Mouse (Mus musculus) embryonic facial prominence, embryonic 15.5 days (tissue): ENCODE results near the gene Dbi. TPM values are rescaled to one million over a fixed set of nuclear protein-coding genes. Genes with fewer than 3 reads are reported as not detected.
A peak's percentile ranks its signal among the peaks of the same experiment; 100 is the strongest.

Experiments used
- ATAC-seq: fragments of 200-750 bp; cut with Nextera tagmentation; 2 replicates; pipeline ENCODE4 v1.8.0; 2017; ENCODE audit warnings: low read depth, moderate TSS enrichment; ENCODE audit not compliant: insufficient number of reproducible peaks, low FRiP score, low TSS enrichment
- H3K27ac ChIP-seq: fragments of 300-500 bp; sonication (generic); replicated peaks from 2 replicates; pipeline ENCODE4 v1.5.1; 2015; ENCODE audit warnings: mild to moderate bottlenecking, inconsistent platforms
- H3K27me3 ChIP-seq: fragments of 300-500 bp; sonication (generic); 2 replicates; pipeline ENCODE4 v1.6.1; 2015; ENCODE audit warnings: inconsistent platforms
- H3K36me3 ChIP-seq: fragments of 300-500 bp; sonication (generic); 2 replicates; pipeline ENCODE4 v1.6.1; 2015; ENCODE audit warnings: mild to moderate bottlenecking, inconsistent platforms
- H3K4me1 ChIP-seq: fragments of 300-500 bp; sonication (generic); 2 replicates; pipeline ENCODE4 v1.6.1; 2015; ENCODE audit warnings: inconsistent platforms
- H3K4me2 ChIP-seq: fragments of 300-500 bp; sonication (generic); replicated peaks from 2 replicates; pipeline ENCODE4 v1.6.1; 2015; ENCODE audit warnings: mild to moderate bottlenecking, inconsistent platforms
- H3K4me3 ChIP-seq: fragments of 300-500 bp; sonication (generic); replicated peaks from 2 replicates; pipeline ENCODE4 v1.5.1; 2015; ENCODE audit warnings: mild to moderate bottlenecking, inconsistent platforms
- H3K9ac ChIP-seq: fragments of 300-500 bp; sonication (generic); 2 replicates; pipeline ENCODE4 v1.6.1; 2015; ENCODE audit warnings: inconsistent platforms
- H3K9me3 ChIP-seq: fragments of 300-500 bp; sonication (generic); replicated peaks from 2 replicates; pipeline ENCODE4 v1.6.1; 2016; ENCODE audit warnings: inconsistent platforms
- WGBS: fragments of 180-500 bp; shearing (Covaris S2); methylation state at CpG from one replicate; pipeline ENCODE4 v1.1.7; 2015; 5-methylcytosine and 5-hydroxymethylcytosine counted together
- polyA plus RNA-seq: library from polyadenylated mRNA; unstranded; fragments of >200 nt; fragmentation: Nextera tagmentation; extraction: Ambion mirVana; gene quantifications from 2 replicates; pipeline ENCODE4 v1.2.1, GENCODE M21; 2015

The Dbi gene
- polyA plus RNA-seq, 1 experiment from 2014 or later: 797 TPM

- Histone ChIP-seq H3K36me3 (no peaks in the 10 kb centered on the region), H3K9me3 (no peaks in the 10 kb centered on the region), H3K4me2 (no peak overlapping the region), H3K27ac (no peak overlapping the region), H3K4me1 (peaks cover 15% of the 10 kb centered on the region), H3K4me3 (no peak overlapping the region), H3K9ac (no peak overlapping the region), H3K27me3 (no peaks in the 10 kb centered on the region; the same call in 1 of the 2 replicates)
- WGBS: 93% methylated on average over 1 of the region's 1 CpGs
- no peak for ATAC-seq
Measured at GRCm38 (mm10) chr1:120080632-120081031, 40.2 kb downstream of the Dbi start.

GRCm38 (mm10) chr1:120077746-120078410, 43.0 kb downstream of the Dbi start:
- ATAC-seq: no peak
- H3K27ac ChIP-seq: no peak overlapping the region
- no peak overlapping the region for H3K4me3 ChIP-seq
- H3K4me1 ChIP-seq: peaks cover 16% of the 10 kb centered on the region
- peaks cover 22% of the 10 kb centered on the region for H3K27me3 ChIP-seq
- H3K4me2 ChIP-seq: no peak overlapping the region
- H3K9me3 ChIP-seq: no peaks in the 10 kb centered on the region
- H3K9ac ChIP-seq: no peak overlapping the region
- 11% methylated on average over 9 of the region's 9 CpGs for WGBS
- no peaks in the 10 kb centered on the region for H3K36me3 ChIP-seq

GRCm38 (mm10) chr1:120075507-120075906, 45.4 kb downstream of the Dbi start:
- no peak overlapping the region for H3K9ac ChIP-seq
- no peak overlapping the region for H3K4me3 ChIP-seq
- H3K27me3 ChIP-seq: peaks cover 35% of the 10 kb centered on the region
- no peak overlapping the region for H3K4me2 ChIP-seq
- 74% methylated on average over 5 of the region's 5 CpGs for WGBS
- H3K9me3 ChIP-seq: no peaks in the 10 kb centered on the region
- peaks cover 18% of the 10 kb centered on the region for H3K4me1 ChIP-seq
- ATAC-seq: no peak
- H3K36me3 ChIP-seq: no peaks in the 10 kb centered on the region
- no peak overlapping the region for H3K27ac ChIP-seq

- Histone ChIP-seq H3K27ac (no peak overlapping the region), H3K36me3 (no peaks in the 10 kb centered on the region), H3K9me3 (no peaks in the 10 kb centered on the region), H3K4me1 (peaks cover 18% of the 10 kb centered on the region), H3K4me2 (no peak overlapping the region), H3K27me3 (peaks cover 35% of the 10 kb centered on the region), H3K4me3 (no peak overlapping the region), H3K9ac (no peak overlapping the region)
- 80% methylated on average over 4 of the region's 4 CpGs for WGBS
- no peak for ATAC-seq
Measured at GRCm38 (mm10) chr1:120074931-120075330, 45.9 kb downstream of the Dbi start.

- WGBS: 27% methylated on average over 4 of the region's 4 CpGs
- Histone ChIP-seq H3K9me3 (no peaks in the 10 kb centered on the region), H3K27ac (no peak overlapping the region), H3K36me3 (no peaks in the 10 kb centered on the region), H3K4me1 (peaks cover 18% of the 10 kb centered on the region), H3K27me3 (peaks cover 35% of the 10 kb centered on the region), H3K4me3 (no peak overlapping the region; the same call in 1 of the 2 replicates), H3K4me2 (peak overlapping the region; percentile 75), H3K9ac (no peak overlapping the region)
- ATAC-seq: no peak
Measured at GRCm38 (mm10) chr1:120074307-120074702, 46.6 kb downstream of the Dbi start.

GRCm38 (mm10) chr1:120073519-120074306, 47.2 kb downstream of the Dbi start, which contains the start of gene Tmem37:
TSS of gene Tmem37 (minus strand) at chr1:120074074.
- H3K9ac ChIP-seq: no peak within 1 kb of the TSS
- no peaks in the 10 kb centered on the region for H3K36me3 ChIP-seq
- H3K27ac ChIP-seq: no peak within 1 kb of the TSS
- peaks cover 35% of the 10 kb centered on the region for H3K27me3 ChIP-seq
- peaks cover 18% of the 10 kb centered on the region for H3K4me1 ChIP-seq
- H3K4me2 ChIP-seq: peak within 1 kb of the TSS; percentile 75
- peak within 1 kb of the TSS; percentile 41 for H3K4me3 ChIP-seq
- 3% methylated on average over 40 of the region's 40 CpGs for WGBS
- no peaks in the 10 kb centered on the region for H3K9me3 ChIP-seq
- peak; percentile 45; the same call in 1 of the 2 replicates for ATAC-seq

DNA sequence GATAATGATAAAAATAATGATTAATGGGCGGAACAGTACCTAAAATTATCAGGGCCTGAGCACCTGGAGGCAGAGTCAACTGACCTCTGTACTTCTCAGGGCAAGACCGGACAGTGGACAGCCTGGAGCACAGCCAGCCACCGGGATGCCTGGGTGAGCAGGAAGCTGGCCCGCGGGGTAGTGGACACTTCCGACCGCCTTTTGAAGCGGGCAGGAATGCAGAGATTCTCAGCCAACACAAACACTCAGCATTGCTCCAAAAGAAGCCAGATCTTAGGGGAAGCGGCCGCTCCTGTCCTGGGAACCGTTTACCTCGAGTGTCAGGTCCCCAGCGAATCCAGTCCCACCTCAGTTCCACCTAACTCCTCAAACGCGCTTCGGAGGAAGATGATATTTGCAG, 48.0 kb downstream of the Dbi start:
- Histone ChIP-seq H3K9ac (no peak overlapping the region), H3K27ac (no peak overlapping the region), H3K9me3 (no peaks in the 10 kb centered on the region), H3K36me3 (no peaks in the 10 kb centered on the region), H3K4me2 (peak overlapping the region; percentile 75), H3K4me3 (peak overlapping the region; percentile 41), H3K27me3 (peaks cover 35% of the 10 kb centered on the region), H3K4me1 (peaks cover 18% of the 10 kb centered on the region)
- ATAC-seq: no peak
- 10% methylated on average over 16 of the region's 16 CpGs for WGBS

DNA sequence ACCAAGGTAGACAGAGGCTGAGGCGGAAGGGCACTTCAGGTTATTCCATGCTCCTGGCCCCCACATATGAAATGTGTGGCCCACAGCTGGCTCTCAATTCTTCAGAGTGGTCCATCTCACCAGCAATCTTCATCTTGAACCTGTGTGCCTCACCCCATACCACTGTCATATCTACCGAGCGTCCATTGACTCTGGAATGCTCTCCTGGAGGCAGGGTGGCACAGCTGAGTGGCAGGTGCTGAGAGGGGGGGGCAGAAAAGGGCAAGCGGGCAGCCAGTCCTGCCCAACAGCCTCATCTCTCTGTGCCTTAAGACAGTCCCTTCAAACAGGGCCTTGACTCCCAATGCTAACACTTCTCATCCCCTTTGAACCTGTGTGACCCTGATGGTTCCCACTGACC, 49.7 kb downstream of the Dbi start:
- H3K9me3 ChIP-seq: no peaks in the 10 kb centered on the region
- 77% methylated on average over 4 of the region's 4 CpGs for WGBS
- H3K36me3 ChIP-seq: no peaks in the 10 kb centered on the region
- H3K4me1 ChIP-seq: peaks cover 18% of the 10 kb centered on the region
- ATAC-seq: no peak
- peaks cover 35% of the 10 kb centered on the region for H3K27me3 ChIP-seq
- no peak overlapping the region for H3K4me2 ChIP-seq
- no peak overlapping the region for H3K4me3 ChIP-seq
- H3K9ac ChIP-seq: no peak overlapping the region
- H3K27ac ChIP-seq: no peak overlapping the region

DNA sequence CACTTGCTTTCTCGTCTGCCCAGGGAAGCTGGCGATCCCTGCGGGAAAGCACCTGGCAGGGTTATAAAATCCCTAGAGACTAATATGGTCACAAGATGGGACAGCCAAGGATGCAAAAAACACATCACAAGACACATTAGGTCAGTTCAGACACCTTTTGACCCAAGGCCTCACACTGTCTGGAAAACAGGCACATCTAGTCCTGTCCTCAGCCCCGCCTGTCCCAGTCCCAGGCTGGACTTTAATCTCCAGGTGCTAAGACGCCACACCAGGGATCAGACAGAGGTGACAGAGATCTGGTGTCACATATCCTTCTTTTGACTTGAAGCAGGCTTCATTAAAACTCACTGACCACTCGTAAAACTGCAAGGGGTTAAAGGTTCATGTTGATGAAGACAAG, 50.7 kb downstream of the Dbi start:
- WGBS: 65% methylated on average over 6 of the region's 6 CpGs
- no peaks in the 10 kb centered on the region for H3K9me3 ChIP-seq

GRCm38 (mm10) chr1:120069120-120069519, 51.8 kb downstream of the Dbi start:
- peaks cover 25% of the 10 kb centered on the region for H3K27me3 ChIP-seq
- no peaks in the 10 kb centered on the region for H3K9me3 ChIP-seq
- H3K4me3 ChIP-seq: no peak overlapping the region
- peaks cover 15% of the 10 kb centered on the region for H3K4me1 ChIP-seq
- H3K27ac ChIP-seq: no peak overlapping the region
- H3K36me3 ChIP-seq: no peaks in the 10 kb centered on the region
- ATAC-seq: no peak
- H3K4me2 ChIP-seq: no peak overlapping the region
- no peak overlapping the region for H3K9ac ChIP-seq
- 75% methylated on average over 5 of the region's 5 CpGs for WGBS

More for the DNA sequence above, 50.7 kb downstream of the Dbi start:
- no peak overlapping the region for H3K9ac ChIP-seq
- ATAC-seq: no peak
- H3K4me2 ChIP-seq: no peak overlapping the region
- H3K4me3 ChIP-seq: no peak overlapping the region
- peaks cover 18% of the 10 kb centered on the region for H3K4me1 ChIP-seq
- H3K27ac ChIP-seq: no peak overlapping the region
- no peaks in the 10 kb centered on the region for H3K36me3 ChIP-seq
- H3K27me3 ChIP-seq: peaks cover 35% of the 10 kb centered on the region

DNA sequence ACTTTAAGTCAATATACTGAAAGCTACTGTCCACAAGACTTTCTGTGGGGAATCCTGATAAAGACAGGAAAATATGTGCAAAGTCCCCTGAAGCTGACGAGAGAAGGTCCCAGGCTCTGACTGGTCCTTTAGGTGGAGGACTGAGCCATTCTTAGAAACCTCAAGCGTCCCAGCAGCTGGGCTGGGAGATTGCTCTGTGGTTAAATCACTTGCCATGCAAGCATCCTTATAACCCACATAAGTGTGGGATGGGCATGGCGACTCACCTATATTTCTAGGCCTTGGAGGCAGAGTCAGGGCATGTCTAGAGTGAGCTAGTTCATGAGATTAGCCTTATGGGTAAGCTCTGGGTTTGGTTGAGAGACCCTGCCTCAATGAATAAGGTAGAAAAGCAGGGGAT, 54.3 kb downstream of the Dbi start:
- WGBS: 75% methylated on average over 3 of the region's 3 CpGs
- Histone ChIP-seq H3K4me3 (no peak overlapping the region), H3K4me1 (no peaks in the 10 kb centered on the region), H3K27me3 (peaks cover 2% of the 10 kb centered on the region; the same call in 1 of the 2 replicates), H3K9ac (no peak overlapping the region), H3K4me2 (no peak overlapping the region), H3K36me3 (no peaks in the 10 kb centered on the region), H3K27ac (no peak overlapping the region), H3K9me3 (no peaks in the 10 kb centered on the region)
- ATAC-seq: no peak
